Mouse (Mus musculus) kidney, postnatal 0 days (tissue): ENCODE measurements around the gene D3Ertd751e. TPM values are rescaled to one million over a fixed set of nuclear protein-coding genes. Genes with fewer than 3 reads are reported as not detected.

ENCODE experiments used
- ATAC-seq: fragments of 200-750 bp; cut with Nextera tagmentation; replicated peaks from 2 replicates; pipeline ENCODE4 v1.8.0; 2017; ENCODE audit warnings: low read depth, moderate number of reproducible peaks, moderate TSS enrichment, moderate library complexity; ENCODE audit not compliant: low FRiP score
- DNase-seq: peaks from one replicate; pipeline ENCODE4 v3.0.0-alpha.2; 2016; ENCODE audit warnings: low spot score
- H3K27ac ChIP-seq: fragments of 300-500 bp; sonication (generic); 2 replicates; pipeline ENCODE4 v1.5.1; 2014; ENCODE audit warnings: mild to moderate bottlenecking
- H3K27me3 ChIP-seq: fragments of 300-500 bp; sonication (generic); 2 replicates; pipeline ENCODE4 v1.6.1; 2014; ENCODE audit warnings: low read length, mixed read lengths; ENCODE audit not compliant: insufficient read depth
- H3K36me3 ChIP-seq: fragments of 300-500 bp; sonication (generic); 2 replicates; pipeline ENCODE4 v1.6.1; 2014; ENCODE audit warnings: low read length, mixed read lengths; ENCODE audit not compliant: insufficient read depth
- H3K4me1 ChIP-seq: fragments of 300-500 bp; sonication (generic); replicated peaks from 2 replicates; pipeline ENCODE4 v1.6.1; 2014; ENCODE audit warnings: antibody characterized with exemption, low read length, mixed read lengths; ENCODE audit not compliant: insufficient read depth
- H3K4me2 ChIP-seq: fragments of 300-500 bp; sonication (generic); 2 replicates; pipeline ENCODE4 v1.6.1; 2014; ENCODE audit warnings: mild to moderate bottlenecking, low read length, moderate library complexity, mixed read lengths
- H3K4me3 ChIP-seq: fragments of 300-500 bp; sonication (generic); replicated peaks from 2 replicates; pipeline ENCODE4 v1.5.1; 2014; ENCODE audit warnings: low read depth, low read length
- H3K9ac ChIP-seq: fragments of 300-500 bp; sonication (generic); 2 replicates; pipeline ENCODE4 v1.6.1; 2014; ENCODE audit warnings: low read depth, low read length
- H3K9me3 ChIP-seq: fragments of 300-500 bp; sonication (generic); replicated peaks from 2 replicates; pipeline ENCODE4 v1.6.1; 2016; ENCODE audit warnings: low read length, inconsistent platforms, mixed read lengths
- CTCF ChIP-seq: IDR thresholded peaks from 2 replicates; pipeline ENCODE4 v1.5.1; 2016; ENCODE audit warnings: antibody characterized with exemption, low read depth, mild to moderate bottlenecking, moderate library complexity
- polyA plus RNA-seq: library from polyadenylated mRNA; unstranded; fragments of >200 nt; fragmentation: Nextera tagmentation; extraction: Ambion mirVana; gene quantifications from 2 replicates; pipeline ENCODE4 v1.2.1, GENCODE M21; 2015

Gene D3Ertd751e
- polyA plus RNA-seq, 1 experiment from 2014 or later, result 13.6 TPM

DNA sequence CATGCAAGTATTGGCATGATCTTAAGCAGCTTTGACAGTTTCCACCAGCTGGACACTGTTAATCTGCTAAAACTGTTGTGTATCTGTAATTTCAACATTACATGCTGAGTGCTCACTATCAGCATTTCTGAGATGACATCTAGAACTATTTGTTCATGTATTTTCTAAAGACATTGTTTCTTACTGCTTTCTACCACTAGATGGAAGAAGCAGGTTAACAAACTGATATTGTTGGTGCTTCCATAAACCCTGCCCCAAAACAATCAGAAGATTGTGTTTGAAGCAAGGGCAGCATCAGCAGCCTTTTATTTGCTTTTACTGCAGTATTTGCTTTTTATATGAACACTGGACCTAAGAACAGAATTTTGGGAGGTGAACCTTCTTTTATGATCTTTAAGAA lies 70.0 kb downstream of the D3Ertd751e start:
- Histone ChIP-seq H3K4me3 (no peak overlapping the region), H3K9me3 (no peaks in the 10 kb centered on the region), H3K27me3 (no peaks in the 10 kb centered on the region), H3K27ac (no peak overlapping the region), H3K4me1 (no peaks in the 10 kb centered on the region), H3K9ac (no peak overlapping the region), H3K36me3 (no peaks in the 10 kb centered on the region), H3K4me2 (no peak overlapping the region)
- peak; percentile 38; the same call in 1 of the 2 replicates for TF ChIP-seq CTCF
- ATAC-seq, result no peak
- DNase-seq, result peak; percentile 40

Other genes starting within 250 kb of the D3Ertd751e start
- gene Jade1, start 186.9 kb upstream of the D3Ertd751e start, polyA plus RNA-seq, result 25.4 and 25.8 TPM in 2 replicates
- gene Sclt1, start 97 bp upstream of the D3Ertd751e start, polyA plus RNA-seq, result 21.0 TPM in 2 replicates